Mouse (Mus musculus) spleen, postnatal 4 days (tissue): Measurements from ENCODE around the gene Supt7l.
A peak's percentile ranks its signal among the peaks of the same experiment; 100 is the strongest.
"Not testable (repeated sequence)": the region's sequence is repeated elsewhere in the genome, so short reads cannot be mapped to it uniquely, and the experiment has no call there.

ENCODE experiments used
- DNase-seq, 2 experiments: peaks; one replicate each; pipeline ENCODE4 v3.0.0; 2022; ENCODE audit warnings: low spot score in 2 of 2

Supt7l gene

DNA sequence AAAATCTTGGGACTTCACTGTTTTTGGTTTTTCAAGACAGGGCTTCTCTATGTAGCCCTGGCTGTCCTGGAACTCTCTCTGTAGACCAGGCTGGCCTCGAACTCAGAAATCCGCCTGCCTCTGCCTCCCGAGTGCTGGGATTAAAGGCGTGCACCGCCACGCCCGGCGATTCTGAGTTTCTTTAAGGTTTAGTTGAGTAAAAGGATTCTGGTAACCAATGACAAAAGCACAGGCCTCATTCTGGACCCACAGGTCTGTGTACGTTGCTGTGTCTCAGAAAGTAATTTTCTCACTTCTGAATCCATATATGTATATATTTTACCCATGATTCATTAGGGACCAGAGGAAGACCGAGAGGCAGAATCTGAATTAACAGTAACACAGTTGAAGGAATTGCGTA, at the start of gene Supt7l:
Supt7l (minus strand) TSS at position 101 of the 400 bp plus-strand sequence.
- DNase-seq: not testable (repeated sequence)

DNA sequence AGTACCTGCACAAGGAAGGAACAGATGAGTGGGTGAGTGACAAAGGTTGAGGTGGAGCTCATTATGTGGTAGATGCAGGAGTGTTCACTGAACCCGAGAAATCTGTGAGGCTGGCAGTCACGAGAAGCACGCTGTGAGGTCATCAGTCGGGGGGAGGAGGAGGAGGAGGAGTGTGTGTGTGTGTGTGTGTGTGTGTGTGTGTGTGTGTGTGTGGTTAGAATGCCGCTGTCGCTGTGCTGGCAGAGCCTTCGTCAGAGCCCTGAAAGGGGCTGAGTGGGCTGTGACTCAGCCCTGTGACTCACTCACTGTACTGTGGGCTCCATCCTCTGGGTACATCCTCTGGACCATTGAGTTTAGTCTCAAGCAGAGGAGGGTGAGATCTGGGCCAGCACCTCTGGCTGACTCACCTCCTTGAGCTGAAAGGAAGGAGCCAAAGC, 49.0 kb upstream of the Supt7l start:
- DNase-seq: no peak

DNA sequence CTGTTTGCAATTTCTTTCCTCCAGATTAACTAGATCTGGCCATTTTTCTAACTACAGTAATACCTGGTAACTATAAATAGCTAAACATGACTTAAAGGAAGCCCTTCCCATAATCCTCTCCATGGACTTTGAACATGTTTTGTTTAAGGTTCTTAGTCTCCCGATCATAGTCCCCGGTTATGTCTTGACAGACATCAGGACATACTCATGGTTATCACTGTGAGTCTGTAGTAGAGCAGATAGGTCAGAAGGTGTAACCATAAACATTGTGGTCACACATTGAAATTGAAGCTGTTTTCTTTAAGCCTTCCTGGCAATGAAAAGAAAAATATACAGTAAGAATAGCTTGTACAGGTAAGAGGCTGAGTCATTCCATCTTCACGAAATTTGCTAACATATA, 46.1 kb upstream of the Supt7l start:
- DNase-seq: no peak

- peak in 1 of 2 experiments; percentile 23 for DNase-seq
Observed at GRCm38 (mm10) chr5:31571023-31571608, 43.5 kb upstream of the Supt7l start.

- DNase-seq: no peak
Observed at GRCm38 (mm10) chr5:31567951-31568657, 40.5 kb upstream of the Supt7l start.

GRCm38 (mm10) chr5:31566457-31566856, 38.9 kb upstream of the Supt7l start:
- no peak for DNase-seq

DNA sequence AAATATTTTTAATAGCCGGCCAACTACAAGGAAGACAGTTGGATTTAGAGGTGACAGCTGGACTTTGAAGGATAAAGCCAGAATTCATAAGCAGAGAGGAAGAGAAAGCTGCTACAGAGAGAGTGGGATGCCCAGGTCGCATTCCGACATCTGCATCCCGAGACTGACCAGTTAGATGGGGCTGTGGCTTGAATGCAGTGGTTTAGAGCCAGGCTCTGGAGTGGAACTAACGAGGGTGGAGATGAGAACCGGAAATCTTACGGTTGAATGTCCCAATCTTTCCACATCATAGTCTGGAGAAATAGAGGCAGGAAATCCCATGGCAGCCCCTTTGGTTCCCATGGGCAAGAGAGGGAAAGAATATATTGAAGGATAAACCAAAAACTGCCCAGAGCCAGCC, 38.4 kb upstream of the Supt7l start:
- no peak for DNase-seq

DNA sequence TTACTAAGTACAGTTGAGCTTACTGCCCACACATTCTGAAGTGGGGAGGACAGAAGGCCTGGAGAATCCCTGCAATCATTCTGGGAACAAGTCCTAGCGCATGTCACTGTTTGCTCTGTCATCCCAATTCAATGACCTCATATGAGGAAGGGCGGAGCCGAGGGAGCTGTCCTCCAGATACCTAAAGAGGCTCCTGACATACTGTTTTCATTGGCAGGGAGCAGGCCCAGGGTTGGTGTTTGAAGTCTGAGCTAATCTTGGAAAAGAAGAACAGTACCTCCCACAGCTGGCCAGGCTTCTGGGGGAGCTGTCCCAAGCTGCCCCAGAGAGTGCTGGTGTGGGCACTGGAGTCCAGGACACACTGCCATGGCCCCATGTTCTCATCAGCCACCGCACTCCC, 37.4 kb upstream of the Supt7l start:
- no peak for DNase-seq

DNA sequence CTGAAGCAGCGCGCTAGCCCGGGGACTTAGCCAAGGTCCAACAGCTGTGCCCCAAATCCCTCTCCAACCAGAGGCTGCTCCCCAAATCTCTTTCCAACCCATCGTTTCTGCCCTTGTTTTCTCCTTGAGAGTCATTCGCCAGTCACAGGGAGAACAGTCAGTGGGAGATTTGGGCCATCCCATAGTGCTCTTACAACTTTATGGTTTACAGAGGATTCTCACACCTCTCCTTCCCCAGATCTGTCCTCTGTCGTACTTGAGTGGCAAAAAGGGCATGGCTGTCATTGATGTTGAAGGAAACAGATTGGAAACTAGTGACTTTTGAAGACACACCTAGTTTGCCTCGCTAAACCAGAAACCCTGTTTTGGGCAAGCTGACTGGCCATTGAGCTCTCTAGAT, 36.3 kb upstream of the Supt7l start:
- no peak for DNase-seq

DNA sequence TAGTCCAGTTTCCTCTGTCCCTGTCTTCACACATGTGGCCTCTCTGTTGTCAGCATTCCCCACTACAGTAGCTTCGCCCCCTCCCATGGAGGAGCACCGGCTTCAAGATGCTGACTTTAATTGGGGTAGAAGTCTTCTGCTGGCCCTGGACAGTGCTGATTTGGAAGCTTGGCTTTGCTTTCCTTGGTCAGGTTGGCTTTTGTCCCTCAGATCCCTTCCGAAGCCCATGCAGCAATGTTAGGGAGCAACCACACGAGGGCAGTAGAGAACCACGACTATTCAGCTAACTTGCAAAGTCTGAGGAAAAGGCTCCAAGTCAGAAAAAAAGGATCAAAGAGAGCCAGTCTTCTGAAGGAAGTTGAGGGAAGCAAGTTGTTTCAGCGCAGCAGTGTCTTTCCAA, 35.9 kb upstream of the Supt7l start:
- peak; percentile 53 to 80 for DNase-seq

DNA sequence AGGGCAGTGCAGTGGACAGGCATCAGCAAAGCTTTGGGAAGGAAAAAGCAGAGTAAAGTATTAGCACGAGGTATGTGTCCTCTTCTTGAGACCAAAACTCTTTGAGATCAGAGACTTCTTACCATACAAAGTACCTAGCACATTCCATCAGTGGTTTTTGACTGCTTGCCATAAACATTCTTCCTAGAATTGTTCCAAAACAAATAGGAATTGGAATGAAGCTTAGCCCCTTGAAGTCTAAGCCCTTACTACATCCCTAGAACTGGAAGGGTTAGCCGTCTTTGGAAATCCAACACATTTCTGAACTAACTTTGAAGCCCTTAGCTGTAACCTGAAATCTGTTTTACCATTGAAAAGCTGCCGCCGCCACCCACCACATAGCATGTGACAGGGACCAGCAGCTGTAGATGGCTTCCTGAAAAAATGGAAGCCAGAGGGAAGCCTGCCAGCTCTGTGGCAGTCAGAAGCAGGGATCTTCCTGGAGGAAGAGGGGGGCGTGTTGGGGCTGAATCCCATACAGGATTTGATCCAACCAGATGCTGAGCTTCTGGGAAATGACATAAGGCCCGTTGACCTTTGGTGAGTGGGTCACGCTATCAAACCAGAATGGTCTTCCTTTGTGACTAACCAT, 34.5 kb upstream of the Supt7l start:
- DNase-seq: no peak

GRCm38 (mm10) chr5:31560352-31560751, 32.7 kb upstream of the Supt7l start:
- DNase-seq: no peak

GRCm38 (mm10) chr5:31559401-31559800, 31.8 kb upstream of the Supt7l start:
- no peak for DNase-seq

- DNase-seq: no peak
Observed at GRCm38 (mm10) chr5:31535228-31535627, 7.6 kb upstream of the Supt7l start.

- DNase-seq: no peak
Observed at GRCm38 (mm10) chr5:31528560-31528959, 953 bp upstream of the Supt7l start.

DNA sequence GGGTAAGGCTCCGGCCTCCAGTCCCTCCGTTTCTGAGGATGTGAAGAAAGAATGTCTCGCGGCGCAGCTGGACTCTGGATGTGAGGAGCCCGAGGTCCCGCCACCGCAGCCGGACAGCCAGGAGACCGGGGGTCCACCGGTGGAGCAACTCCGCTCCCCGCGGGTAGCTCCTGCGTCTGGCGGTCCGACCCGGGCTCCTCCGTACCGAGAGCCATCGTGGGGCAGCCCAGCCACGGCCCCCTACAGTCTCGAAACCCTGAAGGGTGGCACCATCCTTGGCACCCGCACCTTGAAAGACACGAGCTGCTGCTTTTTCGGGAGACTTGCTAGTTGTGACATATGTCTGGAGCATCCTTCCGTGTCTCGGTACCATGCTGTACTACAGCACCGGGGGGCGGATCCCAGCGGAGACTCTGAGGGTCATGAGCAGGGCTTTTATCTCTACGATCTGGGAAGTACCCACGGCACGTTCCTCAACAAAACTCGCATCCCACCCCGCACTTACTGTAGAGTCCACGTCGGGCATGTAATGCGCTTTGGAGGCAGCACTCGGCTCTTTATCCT, 408 bp downstream of the Supt7l start:
- DNase-seq: no peak

DNA sequence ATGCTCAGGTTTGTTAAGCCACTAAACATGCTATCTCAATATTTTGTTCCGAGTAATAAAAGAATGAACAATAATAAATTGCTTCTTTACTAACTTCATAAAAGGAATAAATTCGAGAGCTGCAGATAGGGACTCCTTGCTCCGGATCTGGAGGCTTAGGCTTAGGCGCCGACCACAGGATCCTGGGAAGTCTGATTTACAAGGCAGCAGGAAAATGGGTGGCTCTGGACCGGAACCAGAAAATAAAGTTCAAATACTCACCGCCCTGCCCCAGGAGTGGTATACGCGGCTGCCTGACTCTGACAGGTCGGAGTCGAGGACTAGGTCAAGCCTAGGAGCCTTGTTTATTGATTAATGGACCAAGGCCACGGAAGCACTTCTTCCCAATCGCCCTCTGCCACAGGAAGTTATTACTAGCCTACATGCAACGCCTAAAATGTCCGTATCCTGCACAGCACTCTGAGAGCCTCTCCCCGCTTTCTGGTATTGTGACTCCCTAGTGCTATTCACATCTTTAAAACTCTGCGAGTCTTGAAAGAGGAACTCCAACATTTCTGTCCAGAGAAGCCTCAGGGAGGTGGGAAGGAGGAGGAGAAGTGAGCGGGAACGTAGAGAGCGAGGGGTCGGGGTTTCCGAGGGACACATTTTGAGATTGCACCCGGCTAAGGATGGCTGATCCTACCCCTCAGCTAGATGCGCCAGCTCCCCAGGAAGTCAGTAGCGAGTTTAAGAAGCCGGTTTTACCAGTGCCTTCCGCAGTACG, 1.1 kb downstream of the Supt7l start, which contains the start of gene Slc4a1ap:
Slc4a1ap (plus strand) TSS at position 642 of the 763 bp plus-strand sequence.
- peak; percentile 81 to 91 for DNase-seq

DNA sequence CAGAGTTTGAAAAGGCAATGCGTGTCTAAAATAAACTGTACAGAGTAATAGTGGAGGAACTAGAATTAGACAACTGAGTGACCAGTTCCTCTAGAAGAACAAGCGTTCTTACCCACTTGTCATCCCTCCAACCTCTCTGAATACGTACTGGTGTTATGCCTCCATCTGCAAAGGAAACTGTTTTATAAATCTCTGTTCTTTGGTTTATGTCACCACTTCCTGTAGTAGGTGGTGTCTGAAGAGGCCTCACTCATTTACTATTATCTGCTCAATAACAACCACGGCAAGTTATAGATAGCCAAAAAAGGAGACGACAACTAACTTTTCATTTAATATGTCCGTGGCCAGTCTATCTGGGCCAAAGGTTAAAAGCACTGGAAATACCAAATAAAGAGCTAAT, 7.1 kb downstream of the Supt7l start:
- no peak for DNase-seq

GRCm38 (mm10) chr5:31512481-31512880, 15.1 kb downstream of the Supt7l start:
- no peak for DNase-seq

DNA sequence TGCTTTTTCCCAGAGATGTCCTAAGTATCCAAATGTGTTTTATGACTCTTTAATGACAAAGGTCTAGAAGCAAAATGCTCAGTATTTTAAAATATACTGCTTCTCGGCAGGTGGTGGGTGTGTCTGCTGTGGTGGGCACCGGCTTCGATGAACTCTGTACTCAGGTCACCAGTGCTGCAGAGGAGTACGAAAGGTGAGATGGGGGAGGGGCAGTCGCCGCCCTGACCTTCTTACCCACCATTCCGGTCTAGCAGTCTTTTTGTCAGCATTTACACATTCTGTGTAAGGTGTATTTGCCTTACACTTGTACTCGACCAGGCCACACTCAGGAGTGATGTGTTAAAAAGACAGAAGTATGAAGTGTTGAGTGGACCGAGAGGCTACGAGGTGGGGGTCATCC, 22.8 kb downstream of the Supt7l start:
- no peak for DNase-seq

DNA sequence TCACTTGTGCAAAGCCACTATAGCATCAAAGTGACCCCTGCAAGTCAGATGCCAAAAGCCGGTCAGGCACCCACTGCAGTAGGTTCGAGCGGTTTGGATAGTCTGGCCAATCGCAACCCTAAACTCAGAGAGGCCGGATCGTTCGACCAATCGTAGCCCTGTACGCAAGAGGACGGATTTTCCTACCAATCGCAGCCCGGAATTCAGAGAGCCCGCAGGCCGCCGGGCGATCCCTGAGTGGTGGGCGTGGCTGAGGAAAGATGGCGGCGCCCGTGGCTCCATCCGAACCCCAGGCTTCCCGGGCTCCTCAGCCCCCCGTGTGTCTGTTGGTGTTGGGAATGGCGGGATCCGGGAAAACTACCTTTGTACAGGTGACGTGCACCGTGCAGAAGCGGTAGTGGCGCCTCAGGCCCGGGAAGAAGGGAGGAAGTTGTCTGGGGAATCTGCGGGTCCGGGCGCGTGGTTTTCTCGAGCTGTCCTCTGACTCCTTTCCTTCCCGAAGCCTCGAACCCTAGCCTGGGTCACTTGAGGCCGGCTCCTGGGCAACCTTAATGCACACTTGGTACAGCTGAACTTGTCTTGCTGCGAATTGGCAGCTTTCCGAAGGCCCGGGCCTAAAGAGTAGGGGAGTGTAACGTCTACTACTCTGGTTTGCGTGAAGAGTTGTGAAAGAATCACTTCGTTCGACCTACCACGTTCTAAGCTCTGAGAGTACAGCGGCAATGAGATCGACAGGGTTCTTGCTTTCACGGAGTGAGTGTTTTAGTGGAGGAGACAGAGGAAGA, 32.9 kb downstream of the Supt7l start, which contains the start of gene Gpn1:
Gpn1 (plus strand) TSS at position 229 of the 785 bp plus-strand sequence.
- peak; percentile 85 to 92 for DNase-seq
